Mouse (Mus musculus) embryonic fibroblast, embryonic 13.5 days (primary cell): ENCODE results near the gene Cfap65. TPM values are rescaled to one million over a fixed set of nuclear protein-coding genes. Genes with fewer than 3 reads are reported as not detected.

Experiments used
- H3K27ac ChIP-seq: 2 replicates; pipeline ENCODE4 v1.5.1; 2012; ENCODE audit warnings: low read length, control low read depth, inconsistent platforms; ENCODE audit not compliant: insufficient read depth
- H3K4me1 ChIP-seq: 2 replicates; pipeline ENCODE4 v1.6.1; 2011; ENCODE audit warnings: low read length; ENCODE audit not compliant: control insufficient read depth, insufficient read depth
- H3K4me3 ChIP-seq: 2 replicates; pipeline ENCODE4 v1.5.1; 2011; ENCODE audit warnings: mild to moderate bottlenecking, control low read depth, low read length; ENCODE audit not compliant: insufficient read depth
- CTCF ChIP-seq: IDR thresholded peaks from 2 replicates; pipeline ENCODE4 v1.5.1; 2011; ENCODE audit warnings: mild to moderate bottlenecking, control low read depth, low read length, moderate library complexity, borderline replicate concordance; ENCODE audit not compliant: insufficient read depth
- POLR2A ChIP-seq: IDR thresholded peaks from 2 replicates; pipeline ENCODE4 v1.6.1; 2011; ENCODE audit warnings: low read depth, mild to moderate bottlenecking, control low read depth, low read length, moderate library complexity
- polyA plus RNA-seq: library from polyadenylated mRNA; stranded (reverse); fragments of >200 nt; gene quantifications from 2 replicates; pipeline ENCODE4 v1.2.4, GENCODE M21; 2011; ENCODE audit warnings: low read depth; ENCODE audit not compliant: missing spikeins, insufficient read length

The Cfap65 gene
- polyA plus RNA-seq, 1 experiment: not detected

GRCm38 (mm10) chr1:74883441-74883840 lies 52.0 kb downstream of the Cfap65 start:
- TF ChIP-seq POLR2A (no peak), CTCF (no peak)
- Histone ChIP-seq H3K27ac (no peak overlapping the region), H3K4me1 (no peaks in the 10 kb centered on the region), H3K4me3 (no peak overlapping the region)

GRCm38 (mm10) chr1:74882828-74883227 lies 52.6 kb downstream of the Cfap65 start:
- no peak overlapping the region for H3K4me3 ChIP-seq
- no peak overlapping the region for H3K27ac ChIP-seq
- TF ChIP-seq CTCF (no peak), POLR2A (no peak)

GRCm38 (mm10) chr1:74882055-74882734 lies 53.2 kb downstream of the Cfap65 start:
- H3K4me3 ChIP-seq: no peak overlapping the region
- H3K27ac ChIP-seq: no peak overlapping the region
- TF ChIP-seq CTCF (no peak), POLR2A (no peak)
- no peaks in the 10 kb centered on the region for H3K4me1 ChIP-seq

More at GRCm38 (mm10) chr1:74882828-74883227, 52.6 kb downstream of the Cfap65 start:
- H3K4me1 ChIP-seq: no peaks in the 10 kb centered on the region

GRCm38 (mm10) chr1:74880785-74881360 lies 54.5 kb downstream of the Cfap65 start:
- no peaks in the 10 kb centered on the region for H3K4me1 ChIP-seq
- H3K4me3 ChIP-seq: no peak overlapping the region
- no peak for TF ChIP-seq POLR2A
- TF ChIP-seq CTCF: peak; percentile 82; the same call in 1 of the 2 replicates
- no peak overlapping the region for H3K27ac ChIP-seq

- Histone ChIP-seq H3K4me3 (no peak overlapping the region), H3K27ac (no peak overlapping the region), H3K4me1 (no peaks in the 10 kb centered on the region)
- TF ChIP-seq POLR2A (no peak), CTCF (no peak)
These were observed 58.2 kb downstream of the Cfap65 start for GRCm38 (mm10) chr1:74877199-74877598.

GRCm38 (mm10) chr1:74872218-74872617 lies 63.2 kb downstream of the Cfap65 start:
- TF ChIP-seq CTCF (no peak), POLR2A (no peak)
- Histone ChIP-seq H3K4me3 (no peak overlapping the region), H3K27ac (no peak overlapping the region), H3K4me1 (no peaks in the 10 kb centered on the region)

- Histone ChIP-seq H3K4me1 (0 out of 2 replicates have a peak, but pooled peaks cover 2% of the 10 kb centered on the region), H3K4me3 (no peak overlapping the region), H3K27ac (no peak overlapping the region)
- TF ChIP-seq POLR2A (no peak), CTCF (no peak)
These were observed 73.6 kb downstream of the Cfap65 start for GRCm38 (mm10) chr1:74861783-74862182.

GRCm38 (mm10) chr1:74859223-74859984 lies 76.0 kb downstream of the Cfap65 start:
- H3K27ac ChIP-seq: no peak overlapping the region
- H3K4me3 ChIP-seq: no peak overlapping the region
- 0 out of 2 replicates have a peak, but pooled peaks cover 2% of the 10 kb centered on the region for H3K4me1 ChIP-seq
- TF ChIP-seq POLR2A (no peak), CTCF (no peak)

- Histone ChIP-seq H3K4me1 (0 out of 2 replicates have a peak, but pooled peaks cover 2% of the 10 kb centered on the region), H3K4me3 (no peak overlapping the region), H3K27ac (no peak overlapping the region)
- TF ChIP-seq CTCF (no peak), POLR2A (no peak)
These were observed 76.6 kb downstream of the Cfap65 start for GRCm38 (mm10) chr1:74858805-74859204.
